Mouse (Mus musculus) G1E (cell line): ENCODE data around the gene Lmo7.

Source experiments
- CTCF ChIP-seq: IDR thresholded peaks from 2 replicates; pipeline ENCODE4 v1.5.1; 2012; ENCODE audit warnings: low read depth, low read length, inconsistent platforms, mixed read lengths
- POLR2AphosphoS5 ChIP-seq: IDR thresholded peaks from 2 replicates; pipeline ENCODE4 v1.6.1; 2012; ENCODE audit warnings: low read depth, low read length, inconsistent platforms; ENCODE audit not compliant: insufficient replicate concordance
- TAL1 ChIP-seq: conservative IDR thresholded peaks from 2 replicates; pipeline ENCODE4 v1.6.1; 2012; ENCODE audit warnings: low read depth, low read length, inconsistent platforms, mixed read lengths

DNA sequence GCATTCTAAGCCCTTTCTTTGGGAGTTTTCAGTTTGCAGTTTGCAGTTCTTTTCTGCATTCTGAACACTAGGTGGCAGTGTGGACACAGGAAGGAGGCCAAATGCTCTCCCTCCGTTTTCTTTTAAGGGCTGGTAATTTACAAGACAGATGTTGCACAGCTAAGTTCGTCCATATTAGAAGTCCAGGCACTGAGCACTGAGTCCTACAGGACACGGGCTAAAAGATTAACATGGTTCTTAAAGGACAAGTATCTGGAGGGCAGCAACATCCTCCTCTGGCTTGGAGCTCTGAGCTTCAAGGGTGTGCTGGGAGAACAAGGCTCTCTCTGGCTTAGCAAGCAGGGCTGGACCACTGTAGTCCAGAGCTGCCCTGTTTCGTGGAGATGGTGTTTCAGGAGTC, 213.2 kb downstream of the Lmo7 start:
- no peak for TF ChIP-seq CTCF
- TF ChIP-seq POLR2AphosphoS5 = no peak
- no peak for TF ChIP-seq TAL1
